Mouse (Mus musculus) heart, postnatal 14 days (tissue): ENCODE data around the gene Ppp3ca. TPM values are rescaled to one million over a fixed set of nuclear protein-coding genes. Genes with fewer than 3 reads are reported as not detected.

ENCODE experiments used
- DNase-seq, 2 experiments: peaks; one replicate each; pipeline ENCODE4 v3.0.0; 2021 to 2022
- intact Hi-C: fragments of 180-260 bp; cut with DNase I; formaldehyde crosslinking; loops from one replicate; pipeline ENCODE4 v1.15.1; 2025
- microRNA-seq, 2 experiments: library from miRNA; unstranded; fragments of <30 nt; microRNA quantifications; one replicate each; pipeline ENCODE4 v1.2.0; 2021 to 2022
- total RNA-seq, 2 experiments: library from RNA; stranded (reverse); gene quantifications; 2 replicates each; pipeline ENCODE4 v1.2.3; 2021

The Ppp3ca gene
- total RNA-seq, 2 experiments from 2014 or later: 50.0 to 53.5 TPM

DNA sequence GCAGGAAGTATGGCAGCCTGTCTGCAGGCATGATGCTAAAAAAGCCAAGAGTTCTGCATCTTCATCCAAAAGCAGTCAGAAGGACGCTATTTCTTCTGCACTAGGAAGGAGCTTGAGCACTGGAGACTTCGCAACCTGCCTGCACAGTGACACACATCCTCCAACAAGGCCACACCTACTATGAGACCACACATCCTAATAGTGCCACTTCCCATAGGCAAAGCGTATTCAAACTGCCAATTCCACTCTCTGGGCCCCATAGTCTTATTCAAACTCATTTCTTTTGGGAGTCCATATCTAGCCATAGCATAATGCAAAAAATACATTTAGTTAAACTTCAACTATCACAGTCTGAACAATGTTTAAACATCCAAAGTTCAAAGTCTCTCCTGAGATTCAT, 290.4 kb downstream of the Ppp3ca start:
- no peak for DNase-seq
- intact Hi-C loops: no loop called here

DNA sequence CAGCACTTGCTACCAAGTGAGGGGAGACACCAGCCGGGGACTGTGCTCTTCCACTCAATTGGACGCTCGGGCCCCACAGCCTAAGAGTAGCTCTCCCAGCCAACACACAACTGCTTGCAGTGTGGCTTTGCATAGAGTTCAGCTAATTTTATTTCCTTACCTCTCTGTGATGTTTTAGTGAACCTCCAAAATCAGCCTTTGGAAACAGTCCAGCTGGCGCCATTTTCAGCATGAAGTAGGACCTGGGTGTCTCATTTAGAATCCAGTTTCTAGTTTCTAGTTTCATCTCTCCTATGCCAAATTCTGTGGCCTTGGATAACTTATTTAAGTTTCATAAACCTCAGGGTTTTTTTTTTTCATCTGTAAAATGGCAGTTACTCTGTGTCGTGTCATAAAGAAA, 296.9 kb downstream of the Ppp3ca start:
- DNase-seq: no peak
- intact Hi-C loops: no loop called here

DNA sequence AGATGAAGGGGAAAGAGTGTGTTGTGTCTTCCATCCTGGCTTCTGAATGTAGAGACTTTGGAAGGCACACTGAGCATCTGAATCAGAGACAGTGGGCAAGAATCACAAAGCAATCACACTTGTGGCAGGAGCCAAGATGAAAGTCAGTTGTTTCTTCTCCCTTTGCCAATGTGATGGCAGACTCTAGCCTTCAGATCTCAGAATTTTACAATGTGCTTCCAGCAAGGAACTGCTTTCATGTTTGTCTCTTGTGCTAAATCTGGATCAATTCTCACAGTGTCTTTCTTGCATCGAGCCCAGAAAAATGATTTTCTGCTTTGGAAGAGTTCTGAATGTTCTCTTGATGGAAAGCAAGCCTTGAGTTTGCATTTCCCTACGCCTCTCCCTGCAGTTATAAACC, 297.6 kb downstream of the Ppp3ca start:
- intact Hi-C loops: no loop called here

DNA sequence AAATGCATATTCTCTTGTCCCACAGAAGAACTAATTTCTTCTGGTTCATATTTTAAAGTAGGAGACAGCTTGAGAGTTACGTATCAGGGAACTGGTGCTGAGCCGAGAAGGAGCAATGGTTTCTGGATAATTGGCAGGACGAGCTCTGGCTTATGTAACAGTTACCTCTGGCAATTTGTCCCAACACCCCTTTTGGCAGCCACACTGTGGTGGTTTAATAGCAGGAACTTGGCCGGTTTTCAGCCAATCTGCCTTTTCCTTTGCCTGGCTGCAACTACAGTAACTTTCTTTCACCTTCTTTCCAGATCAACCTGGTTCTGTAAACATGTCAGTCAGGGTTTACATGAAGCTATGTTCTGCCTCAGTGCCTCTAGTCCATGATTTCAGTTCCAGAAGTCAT, 299.9 kb downstream of the Ppp3ca start:
- intact Hi-C loops: no loop called here
- peak; percentile 5 to 27 for DNase-seq

More for the DNA sequence above, 297.6 kb downstream of the Ppp3ca start:
- DNase-seq: no peak

DNA sequence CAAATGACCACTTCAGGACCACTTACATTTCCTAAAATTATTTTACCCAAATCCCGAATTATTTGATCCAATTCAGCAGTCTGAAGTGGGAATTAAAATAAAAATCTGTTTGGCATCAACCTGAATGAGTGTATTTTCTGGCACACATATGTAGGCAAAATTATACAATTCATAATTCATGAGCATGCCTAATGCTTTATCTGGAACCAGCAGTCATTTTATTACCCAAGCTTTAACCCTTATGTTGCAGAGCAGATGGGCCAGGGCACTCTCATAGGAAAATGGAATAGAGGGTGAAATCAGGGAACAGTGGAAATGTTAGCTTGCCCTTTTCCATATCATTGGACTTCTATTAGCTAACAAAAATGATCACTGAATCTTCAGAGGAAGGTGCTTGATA, 307.9 kb downstream of the Ppp3ca start:
- intact Hi-C loops: no loop called here
- no peak for DNase-seq

DNA sequence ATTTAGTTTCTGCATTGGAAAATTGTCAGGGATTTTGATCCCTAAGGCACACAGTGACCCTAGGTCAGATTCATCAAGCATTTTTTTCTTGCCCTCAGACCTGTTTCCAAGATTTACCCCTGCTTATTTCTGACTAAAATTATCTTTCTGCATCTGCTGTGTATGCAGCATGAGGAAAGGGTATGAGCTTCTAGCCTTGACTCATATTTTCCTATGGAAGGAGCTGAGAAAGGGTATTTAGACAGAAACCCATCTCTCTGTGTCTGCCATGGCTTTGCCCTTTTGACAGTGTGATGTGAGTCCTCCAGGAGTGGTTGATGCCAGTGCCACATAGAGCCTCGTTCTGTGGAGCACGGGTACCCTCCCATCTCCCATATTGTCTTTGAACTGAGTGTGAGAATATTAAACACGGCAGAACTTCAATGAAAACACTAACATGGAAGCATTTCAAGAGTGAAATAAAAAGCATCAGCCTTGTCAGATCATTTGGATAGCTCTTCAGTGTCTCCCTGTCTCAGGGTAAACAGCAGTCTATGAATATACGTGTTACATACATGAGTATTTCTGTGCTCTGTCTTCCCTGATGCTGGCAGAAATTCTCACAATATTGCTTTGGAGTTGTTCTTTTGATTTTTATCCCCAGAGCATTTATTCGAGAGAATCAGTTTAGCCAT, 311.1 kb downstream of the Ppp3ca start:
- no peak for DNase-seq

DNA sequence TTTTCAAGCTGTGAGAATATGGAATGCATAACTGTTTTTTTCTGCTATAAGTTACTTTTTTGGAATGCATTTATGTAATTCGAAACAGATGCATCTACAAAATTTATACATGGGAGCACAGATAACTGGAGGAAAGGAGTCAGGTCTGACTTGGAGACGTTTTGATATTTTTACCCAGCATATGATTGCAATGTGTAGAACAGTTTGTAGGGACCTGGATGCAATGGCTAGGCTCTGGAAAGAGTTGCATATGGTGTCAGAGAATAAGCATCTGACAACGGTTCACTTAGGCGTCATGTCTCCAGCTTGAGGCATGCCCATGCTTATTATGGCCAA, 311.6 kb downstream of the Ppp3ca start:
- intact Hi-C loops: no loop called here
- DNase-seq: no peak

More for the DNA sequence above, 311.1 kb downstream of the Ppp3ca start:
- intact Hi-C loops: no loop called here

DNA sequence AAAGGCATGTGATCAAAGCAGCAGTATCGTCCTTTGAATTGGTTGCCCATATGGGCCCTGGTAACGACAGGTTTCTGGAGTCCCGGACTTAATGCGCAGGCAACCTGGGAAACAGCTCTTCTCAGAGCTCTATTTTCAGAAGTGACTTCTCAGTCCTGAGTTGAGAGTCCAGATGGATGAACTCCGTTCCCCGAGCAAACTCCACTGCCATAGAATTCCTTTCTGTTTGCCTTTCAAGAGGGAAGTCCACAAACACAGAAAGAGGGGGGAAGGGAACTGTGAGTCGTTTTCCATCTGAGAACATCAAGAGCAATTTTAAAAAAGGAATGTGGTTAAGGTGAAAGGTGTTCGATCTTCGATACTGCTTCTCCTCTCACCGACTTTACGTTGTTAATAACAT, 312.1 kb downstream of the Ppp3ca start:
- no peak for DNase-seq
- intact Hi-C loops: no loop called here

DNA sequence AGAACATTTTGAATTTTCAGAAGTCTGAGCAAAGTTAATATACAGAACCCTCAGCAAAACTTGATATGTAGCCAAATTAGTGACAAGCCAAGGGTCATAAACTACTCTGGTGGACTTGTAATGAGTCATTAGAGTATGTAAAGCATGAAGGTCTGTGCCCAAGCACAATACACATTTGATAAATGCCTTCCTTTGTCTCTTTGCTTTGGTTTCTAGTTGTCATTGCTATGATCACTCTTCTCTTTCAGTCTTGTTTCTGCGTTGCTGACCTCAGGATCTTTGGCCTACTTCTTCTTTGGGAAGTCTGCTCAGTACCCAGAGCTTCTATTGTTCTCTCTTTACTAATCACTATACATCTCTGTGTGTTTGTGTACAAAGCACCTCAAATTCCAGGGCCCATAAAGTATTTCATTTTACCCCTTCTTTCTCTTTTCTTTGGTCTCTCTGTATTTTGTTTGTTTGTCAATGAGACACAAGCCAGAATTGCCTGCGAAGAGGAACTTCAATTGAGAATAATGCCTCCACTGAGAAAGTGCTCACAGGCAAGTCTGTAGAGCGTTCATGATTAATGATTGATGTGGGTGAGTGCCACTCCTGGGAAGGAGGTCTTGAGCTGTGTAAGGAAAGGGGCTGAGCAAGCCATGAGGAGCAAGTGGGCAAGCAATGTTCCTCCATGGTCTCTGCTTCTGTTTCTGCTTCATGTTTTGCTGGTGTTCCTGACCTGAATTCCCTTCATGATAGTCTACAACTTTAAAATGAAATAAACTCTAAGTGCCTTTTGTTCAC, 316.4 kb downstream of the Ppp3ca start:
- no peak for DNase-seq
- intact Hi-C loops: no loop called here

Small RNA genes within 50 kb of the gene (microRNA-seq; reads per million reads assigned to microRNA genes)
- gene Gm44327: 0 reads per million in 2 experiments
